Mouse (Mus musculus) heart, embryonic 11.5 days (tissue): ENCODE measurements at regions not wholly inside any gene's neighbourhood (a gene's known extent, or its start where the extent isn't known, plus 50 kb on each side); places are given as distances from the start of the nearest gene placed in this dataset.

Source experiments
- ATAC-seq: fragments of 200-750 bp; cut with Nextera tagmentation; replicated peaks from 2 replicates; pipeline ENCODE4 v1.8.0; 2017; ENCODE audit warnings: moderate library complexity; ENCODE audit not compliant: insufficient number of reproducible peaks, low FRiP score, low TSS enrichment
- H3K27ac ChIP-seq: fragments of 300-500 bp; sonication (generic); 2 replicates; pipeline ENCODE4 v1.5.1; 2014; ENCODE audit warnings: mild to moderate bottlenecking, low read depth, low read length
- H3K27me3 ChIP-seq: fragments of 300-500 bp; sonication (generic); 2 replicates; pipeline ENCODE4 v1.6.1; 2014; ENCODE audit warnings: mild to moderate bottlenecking, low read length, mixed read lengths; ENCODE audit not compliant: control insufficient read depth, insufficient read depth
- H3K36me3 ChIP-seq: fragments of 300-500 bp; sonication (generic); 2 replicates; pipeline ENCODE4 v1.6.1; 2014; ENCODE audit warnings: mild to moderate bottlenecking, low read length, moderate library complexity, mixed read lengths; ENCODE audit not compliant: control insufficient read depth, insufficient read depth
- H3K4me1 ChIP-seq: fragments of 300-500 bp; sonication (generic); 2 replicates; pipeline ENCODE4 v1.6.1; 2014; ENCODE audit warnings: low read length; ENCODE audit not compliant: control insufficient read depth, insufficient read depth
- H3K4me2 ChIP-seq: fragments of 300-500 bp; sonication (generic); 2 replicates; pipeline ENCODE4 v1.6.1; 2014; ENCODE audit warnings: mild to moderate bottlenecking, moderate library complexity
- H3K4me3 ChIP-seq: fragments of 300-500 bp; sonication (generic); 2 replicates; pipeline ENCODE4 v1.5.1; 2014; ENCODE audit warnings: low read depth, low read length
- H3K9ac ChIP-seq: fragments of 300-500 bp; sonication (generic); 2 replicates; pipeline ENCODE4 v1.6.1; 2014; ENCODE audit warnings: mild to moderate bottlenecking, low read depth, low read length, moderate library complexity
- H3K9me3 ChIP-seq: fragments of 300-500 bp; sonication (generic); replicated peaks from 2 replicates; pipeline ENCODE4 v1.6.1; 2016; ENCODE audit warnings: low read length; ENCODE audit not compliant: control insufficient read depth
- WGBS: fragments of 180-500 bp; shearing (Covaris S2); extraction: QIAGEN DNeasy Blood & Tissue Kit; methylation state at CpG from one replicate; pipeline ENCODE4 v1.1.7; 2014; ENCODE audit not compliant: insufficient replicate concordance; 5-methylcytosine and 5-hydroxymethylcytosine counted together

- H3K27me3 ChIP-seq: no peaks in the 10 kb centered on the region
- H3K4me1 ChIP-seq: no peaks in the 10 kb centered on the region
- H3K4me2 ChIP-seq: no peak overlapping the region
- no peak for ATAC-seq
- H3K9ac ChIP-seq: no peak overlapping the region
- no peak overlapping the region for H3K4me3 ChIP-seq
- no peaks in the 10 kb centered on the region for H3K9me3 ChIP-seq
- no peak overlapping the region for H3K27ac ChIP-seq
- no peaks in the 10 kb centered on the region for H3K36me3 ChIP-seq
- 72% methylated on average over 9 of the region's 9 CpGs for WGBS
Observed at GRCm38 (mm10) chr12:107723062-107723859, 234.8 kb downstream of the 3110018I06Rik start.

- Histone ChIP-seq H3K27ac (no peak overlapping the region), H3K36me3 (no peaks in the 10 kb centered on the region), H3K27me3 (no peaks in the 10 kb centered on the region), H3K9me3 (no peaks in the 10 kb centered on the region), H3K4me2 (no peak overlapping the region), H3K4me1 (no peaks in the 10 kb centered on the region), H3K4me3 (no peak overlapping the region), H3K9ac (no peak overlapping the region)
- ATAC-seq: no peak
- WGBS: 64% methylated on average over 14 of the region's 14 CpGs
Observed at GRCm38 (mm10) chr12:107723860-107724320, 235.5 kb downstream of the 3110018I06Rik start.

GRCm38 (mm10) chr12:107724467-107724866 is 236.0 kb downstream of the 3110018I06Rik start:
- H3K4me1 ChIP-seq: no peaks in the 10 kb centered on the region
- H3K4me3 ChIP-seq: no peak overlapping the region
- no peaks in the 10 kb centered on the region for H3K27me3 ChIP-seq
- 70% methylated on average over 8 of the region's 8 CpGs for WGBS
- no peak overlapping the region for H3K27ac ChIP-seq
- no peaks in the 10 kb centered on the region for H3K36me3 ChIP-seq
- H3K9ac ChIP-seq: no peak overlapping the region
- H3K9me3 ChIP-seq: no peaks in the 10 kb centered on the region
- H3K4me2 ChIP-seq: no peak overlapping the region
- no peak for ATAC-seq

GRCm38 (mm10) chr12:107728865-107729264 is 240.4 kb downstream of the 3110018I06Rik start:
- H3K9ac ChIP-seq: no peak overlapping the region
- no peak overlapping the region for H3K4me2 ChIP-seq
- no peak overlapping the region for H3K4me3 ChIP-seq
- no peaks in the 10 kb centered on the region for H3K9me3 ChIP-seq
- H3K27ac ChIP-seq: no peak overlapping the region
- no peaks in the 10 kb centered on the region for H3K27me3 ChIP-seq
- H3K36me3 ChIP-seq: no peaks in the 10 kb centered on the region
- WGBS: 81% methylated on average over 6 of the region's 6 CpGs
- no peak for ATAC-seq
- no peaks in the 10 kb centered on the region for H3K4me1 ChIP-seq

- no peaks in the 10 kb centered on the region for H3K4me1 ChIP-seq
- ATAC-seq: no peak
- H3K27me3 ChIP-seq: no peaks in the 10 kb centered on the region
- H3K9me3 ChIP-seq: no peaks in the 10 kb centered on the region
- no peak overlapping the region for H3K9ac ChIP-seq
- H3K4me3 ChIP-seq: no peak overlapping the region
- no peaks in the 10 kb centered on the region for H3K36me3 ChIP-seq
- WGBS: 82% methylated on average over 11 of the region's 11 CpGs
- H3K4me2 ChIP-seq: no peak overlapping the region
- no peak overlapping the region for H3K27ac ChIP-seq
Observed at GRCm38 (mm10) chr12:107729301-107729700, 240.9 kb downstream of the 3110018I06Rik start.

GRCm38 (mm10) chr12:107730940-107731339 is 242.5 kb downstream of the 3110018I06Rik start:
- Histone ChIP-seq H3K4me1 (no peaks in the 10 kb centered on the region), H3K9me3 (no peaks in the 10 kb centered on the region), H3K27ac (no peak overlapping the region), H3K4me3 (no peak overlapping the region), H3K9ac (no peak overlapping the region), H3K27me3 (no peaks in the 10 kb centered on the region), H3K4me2 (no peak overlapping the region), H3K36me3 (no peaks in the 10 kb centered on the region)
- no peak for ATAC-seq
- WGBS: 62% methylated on average over 4 of the region's 4 CpGs

GRCm38 (mm10) chr12:107734536-107734935 is 246.1 kb downstream of the 3110018I06Rik start:
- H3K9ac ChIP-seq: no peak overlapping the region
- 88% methylated on average over 6 of the region's 6 CpGs for WGBS
- no peaks in the 10 kb centered on the region for H3K9me3 ChIP-seq
- H3K4me2 ChIP-seq: no peak overlapping the region
- ATAC-seq: no peak
- no peaks in the 10 kb centered on the region for H3K27me3 ChIP-seq
- H3K27ac ChIP-seq: no peak overlapping the region
- no peaks in the 10 kb centered on the region for H3K36me3 ChIP-seq
- no peaks in the 10 kb centered on the region for H3K4me1 ChIP-seq
- H3K4me3 ChIP-seq: no peak overlapping the region

- Histone ChIP-seq H3K4me3 (no peak overlapping the region), H3K27ac (no peak overlapping the region), H3K36me3 (no peaks in the 10 kb centered on the region), H3K27me3 (no peaks in the 10 kb centered on the region), H3K9ac (no peak overlapping the region), H3K4me2 (no peak overlapping the region), H3K4me1 (no peaks in the 10 kb centered on the region), H3K9me3 (no peaks in the 10 kb centered on the region)
- 79% methylated on average over 13 of the region's 13 CpGs for WGBS
- no peak for ATAC-seq
Observed at GRCm38 (mm10) chr12:107742641-107743040, 254.2 kb downstream of the 3110018I06Rik start.

- Histone ChIP-seq H3K4me1 (peaks cover 4% of the 10 kb centered on the region), H3K9ac (no peak overlapping the region), H3K9me3 (no peaks in the 10 kb centered on the region), H3K27ac (no peak overlapping the region), H3K4me3 (no peak overlapping the region), H3K4me2 (no peak overlapping the region), H3K36me3 (no peaks in the 10 kb centered on the region), H3K27me3 (no peaks in the 10 kb centered on the region)
- WGBS: 78% methylated on average over 8 of the region's 8 CpGs
- no peak for ATAC-seq
Observed at GRCm38 (mm10) chr12:107744822-107745221, 256.4 kb downstream of the 3110018I06Rik start.
